Mouse (Mus musculus) lung, adult 2 months (tissue): ENCODE results near the gene Calhm5. TPM values are rescaled to one million over a fixed set of nuclear protein-coding genes. Genes with fewer than 3 reads are reported as not detected.

Experiments
- DNase-seq: peaks from one replicate; pipeline ENCODE4 v3.0.0; 2022
- H3K4me1 ChIP-seq: fragments of 200-500 bp; 2 replicates; pipeline ENCODE4 v1.6.1; 2011; ENCODE audit warnings: low read length; ENCODE audit not compliant: control insufficient read depth, insufficient read depth
- H3K4me3 ChIP-seq: fragments of 200-500 bp; replicated peaks from 2 replicates; pipeline ENCODE3; 2011; ENCODE audit warnings: low read depth, mild to moderate bottlenecking, control low read depth, low read length; ENCODE audit errors: extremely low read depth
- CTCF ChIP-seq: fragments of 200-500 bp; IDR thresholded peaks from 2 replicates; pipeline ENCODE4 v1.5.1; 2011; ENCODE audit warnings: mild to moderate bottlenecking, low read length, control low read depth; ENCODE audit not compliant: insufficient read depth
- POLR2A ChIP-seq: fragments of 200-500 bp; IDR thresholded peaks from 2 replicates; pipeline ENCODE4 v1.6.1; 2011; ENCODE audit warnings: low read depth, mild to moderate bottlenecking, control low read depth, low read length, borderline replicate concordance; ENCODE audit errors: extremely low read depth
- WGBS: fragments of 180-500 bp; shearing (Covaris S2); methylation state at CpG from one replicate; pipeline ENCODE4 v1.1.7; 2018; 5-methylcytosine and 5-hydroxymethylcytosine counted together
- polyA plus RNA-seq: library from polyadenylated mRNA; depleted of rRNA; stranded (reverse); fragments of >200 nt; gene quantifications from 2 replicates; pipeline ENCODE4 v1.2.3, GENCODE M21; 2012; rRNA removed

Calhm5 gene
- polyA plus RNA-seq, 1 experiment: 1.2 TPM

DNA sequence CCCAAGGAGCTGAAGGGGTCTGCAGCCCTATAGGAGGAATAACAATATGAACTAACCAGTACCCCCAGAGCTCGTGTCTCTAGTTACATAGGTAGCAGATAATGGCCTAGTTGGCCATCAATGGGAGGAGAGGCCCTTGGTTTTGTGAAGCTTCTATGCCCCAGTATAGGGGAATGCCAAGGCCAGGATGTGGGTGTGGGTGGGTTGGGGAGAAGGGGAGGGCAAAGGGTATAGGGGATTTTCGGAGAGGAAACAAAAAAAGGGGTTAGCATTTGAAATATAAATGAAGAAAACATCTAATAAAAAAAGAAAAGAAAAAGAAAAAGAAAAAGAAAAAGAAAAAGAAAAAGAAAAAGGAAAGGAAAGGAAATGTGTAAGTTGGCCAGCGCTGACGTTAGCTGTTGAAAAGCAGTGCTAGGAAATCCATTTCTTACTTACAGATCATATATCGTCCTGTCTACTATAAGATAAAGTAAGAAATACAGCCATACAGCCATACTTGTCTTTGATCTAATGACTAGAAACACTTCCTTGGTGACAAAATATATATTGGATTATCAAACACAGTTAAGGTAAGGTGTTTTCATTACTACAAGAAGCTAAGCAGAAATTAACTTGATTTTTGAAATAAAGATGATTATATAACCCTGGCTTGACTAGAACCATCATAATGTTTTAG is 21.7 kb downstream of the Calhm5 start:
- Histone ChIP-seq H3K4me1 (no peaks in the 10 kb centered on the region), H3K4me3 (no peak overlapping the region)
- WGBS: 69% methylated on average over 5 of the region's 5 CpGs
- no peak for DNase-seq
- no peak for TF ChIP-seq CTCF
- TF ChIP-seq POLR2A: no peak

DNA sequence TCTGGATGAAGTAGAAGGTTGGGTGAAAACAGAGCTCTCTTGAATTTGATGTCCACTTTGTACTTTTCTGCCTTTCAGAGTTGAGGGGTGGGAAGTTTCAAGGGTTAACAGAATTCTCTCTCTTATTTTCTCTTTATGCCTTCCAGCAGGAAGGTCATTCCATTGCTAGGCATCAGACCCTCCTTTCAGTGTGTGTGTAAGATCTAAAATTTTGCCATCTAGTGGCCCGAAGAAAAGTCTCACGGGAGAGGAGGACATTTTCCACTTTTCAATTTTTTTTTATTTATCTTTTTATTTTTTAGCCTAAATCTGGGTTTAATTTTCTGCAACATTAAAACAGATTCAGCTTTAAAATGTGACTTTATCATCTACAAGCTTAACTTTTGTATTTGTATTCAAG is 24.7 kb downstream of the Calhm5 start:
- WGBS: 53% methylated on average over 2 of the region's 2 CpGs
- DNase-seq: no peak
- TF ChIP-seq CTCF (no peak), POLR2A (no peak)
- Histone ChIP-seq H3K4me3 (no peak overlapping the region), H3K4me1 (no peaks in the 10 kb centered on the region)

DNA sequence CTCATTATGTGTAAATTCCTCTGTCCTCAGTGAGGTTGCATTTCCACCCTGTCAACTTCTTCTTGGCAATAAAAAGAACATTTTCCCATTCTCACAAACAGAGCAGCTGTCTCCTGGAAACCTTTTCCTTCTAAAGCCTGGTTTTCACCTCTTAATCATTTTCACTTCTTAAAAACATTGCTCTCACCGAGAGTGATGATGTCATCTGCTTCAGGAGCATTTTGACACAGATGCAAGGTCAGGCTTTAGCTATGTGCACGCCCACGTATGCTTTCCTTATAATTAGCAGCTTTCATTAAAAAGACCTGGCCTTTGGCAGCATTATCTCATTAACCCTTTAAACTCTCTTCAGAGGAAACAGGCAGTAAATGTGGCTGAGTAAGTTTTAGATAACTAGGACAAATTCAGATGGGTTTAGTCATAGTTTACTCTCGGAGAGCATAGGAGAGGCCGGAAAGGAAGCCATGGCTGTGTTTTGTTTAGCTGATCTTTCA is 25.3 kb downstream of the Calhm5 start:
- WGBS: 25% methylated on average over 5 of the region's 5 CpGs
- H3K4me3 ChIP-seq: no peak overlapping the region
- no peak for DNase-seq
- H3K4me1 ChIP-seq: no peaks in the 10 kb centered on the region
- TF ChIP-seq POLR2A (no peak), CTCF (no peak)

- Histone ChIP-seq H3K4me3 (no peak overlapping the region), H3K4me1 (no peaks in the 10 kb centered on the region)
- DNase-seq: no peak
- 58% methylated on average over 1 of the region's 1 CpGs for WGBS
- TF ChIP-seq CTCF (no peak), POLR2A (no peak)
Measured at GRCm38 (mm10) chr10:34069606-34070005, 26.7 kb downstream of the Calhm5 start.

DNA sequence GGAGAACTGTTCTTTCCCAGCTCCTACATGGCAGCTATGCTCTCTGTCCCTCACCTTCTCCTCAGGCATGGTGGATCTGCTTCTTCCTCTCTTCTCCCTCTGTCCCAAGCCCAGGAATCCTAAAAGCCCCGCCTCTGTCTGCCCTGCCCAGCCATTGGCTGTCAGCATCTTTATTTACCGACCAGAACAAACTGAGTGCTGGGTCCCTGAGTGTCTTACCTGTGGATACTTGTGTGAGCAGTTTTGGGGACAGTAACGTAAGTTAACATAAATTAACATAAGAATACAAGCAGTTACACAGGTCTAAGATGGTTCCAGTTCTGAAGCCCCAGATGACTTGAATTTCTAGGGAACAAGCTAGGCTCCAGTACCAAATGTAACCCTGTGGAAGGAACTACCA is 29.7 kb downstream of the Calhm5 start:
- 53% methylated on average over 3 of the region's 3 CpGs for WGBS
- no peak for TF ChIP-seq POLR2A
- no peak for TF ChIP-seq CTCF
- Histone ChIP-seq H3K4me3 (no peak overlapping the region), H3K4me1 (no peaks in the 10 kb centered on the region)
- DNase-seq: no peak

DNA sequence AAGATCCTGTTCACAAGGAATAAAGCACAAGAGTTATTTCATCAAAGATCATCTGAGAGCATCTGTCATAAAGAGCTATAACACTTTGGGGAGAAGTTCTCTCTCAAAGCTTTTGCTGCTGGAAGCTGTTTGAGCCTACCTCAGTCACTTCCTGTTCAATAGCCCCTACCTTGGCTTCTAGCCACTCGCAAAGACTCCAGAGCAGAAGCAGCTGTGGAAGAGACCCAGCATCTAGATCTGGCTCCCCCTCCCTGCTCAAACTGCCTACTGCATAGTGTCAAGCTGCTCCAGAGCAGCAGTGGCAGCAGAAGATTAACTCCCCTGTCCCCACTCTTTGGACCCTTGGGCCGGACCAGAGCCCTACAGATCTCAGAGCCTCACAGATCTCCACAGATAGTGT is 42.3 kb downstream of the Calhm5 start:
- Histone ChIP-seq H3K4me3 (no peak overlapping the region), H3K4me1 (no peaks in the 10 kb centered on the region)
- 84% methylated on average over 2 of the region's 2 CpGs for WGBS
- TF ChIP-seq CTCF: no peak
- TF ChIP-seq POLR2A: no peak
- no peak for DNase-seq

GRCm38 (mm10) chr10:34044210-34044609 is 52.1 kb downstream of the Calhm5 start, which contains the start of gene Calhm4:
TSS of gene Calhm4 (minus strand) at chr10:34044310.
- WGBS: 77% methylated on average over 5 of the region's 5 CpGs
- no peak for DNase-seq
- Histone ChIP-seq H3K4me3 (no peak within 1 kb of the TSS), H3K4me1 (no peaks in the 10 kb centered on the region)
- TF ChIP-seq CTCF (no peak), POLR2A (no peak)

Other genes with a start within 250 kb of the Calhm5 start
- not detected in 2 replicates for gene Sult3a1, start 238.8 kb downstream of the Calhm5 start, polyA plus RNA-seq
- 1.7 and 2.8 TPM in 2 replicates for gene Rsph4a, start 191.4 kb downstream of the Calhm5 start, polyA plus RNA-seq
- 4.1 and 7.6 TPM in 2 replicates for gene Zup1, start 145.2 kb downstream of the Calhm5 start, polyA plus RNA-seq
- gene Rwdd1, start 76.9 kb downstream of the Calhm5 start, polyA plus RNA-seq: 24.5 and 42.9 TPM in 2 replicates
- not detected in 2 replicates for gene Trappc3l, start 58.9 kb downstream of the Calhm5 start, polyA plus RNA-seq
- gene Calhm4, start 52.2 kb downstream of the Calhm5 start, polyA plus RNA-seq: not detected in 2 replicates
- gene Calhm6, start 31.5 kb upstream of the Calhm5 start, polyA plus RNA-seq: 2.3 and 2.4 TPM in 2 replicates
- 12.4 and 16.2 TPM in 2 replicates for gene Dse, start 111.2 kb upstream of the Calhm5 start, polyA plus RNA-seq
- 26.3 and 33.6 TPM in 2 replicates for gene Tspyl1, start 185.7 kb upstream of the Calhm5 start, polyA plus RNA-seq
- 7.2 and 13.0 TPM in 2 replicates for gene Tspyl4, start 200.9 kb upstream of the Calhm5 start, polyA plus RNA-seq